Mouse (Mus musculus) MEL (cell line): ENCODE results near the gene Capn3. TPM values are rescaled to one million over a fixed set of nuclear protein-coding genes. Genes with fewer than 3 reads are reported as not detected.

Source experiments
- DNase-seq: peaks from one replicate; pipeline ENCODE4 v3.0.0; 2011; ENCODE audit warnings: low read depth, low spot score
- H3K27ac ChIP-seq: 2 replicates; pipeline ENCODE4 v1.5.1; 2012; ENCODE audit warnings: low read depth, mild to moderate bottlenecking, control low read depth, low read length, moderate library complexity; ENCODE audit not compliant: control insufficient read depth
- H3K27me3 ChIP-seq, 2 experiments: fragments of 150-350 bp in 1 of 2; sonication (generic) in 1 of 2; 2 replicates each; pipeline ENCODE4 v1.6.1; 2012; ENCODE audit warnings: low read length in 2 of 2, mild to moderate bottlenecking in 2 of 2, improper control_type of control experiment in 1 of 2, moderate library complexity in 1 of 2; ENCODE audit not compliant: insufficient read depth in 2 of 2, control insufficient read depth in 1 of 2
- H3K36me3 ChIP-seq, 2 experiments: 2 replicates each; pipeline ENCODE4 v1.6.1; 2012 to 2014; ENCODE audit warnings: low read length in 2 of 2, improper control_type of control experiment in 1 of 2, inconsistent platforms in 1 of 2, mild to moderate bottlenecking in 1 of 2; ENCODE audit not compliant: insufficient read depth in 2 of 2, control insufficient read depth in 1 of 2
- H3K4me1 ChIP-seq, 2 experiments: fragments of 150-350 bp in 1 of 2; sonication (generic) in 1 of 2; 2 replicates each; pipeline ENCODE4 v1.6.1; 2012; ENCODE audit warnings: low read length in 2 of 2, improper control_type of control experiment in 1 of 2, mild to moderate bottlenecking in 1 of 2; ENCODE audit not compliant: insufficient read depth in 2 of 2, control insufficient read depth in 1 of 2
- H3K4me3 ChIP-seq, 2 experiments: fragments of 150-350 bp in 1 of 2; sonication (generic) in 1 of 2; 2 replicates each; pipeline ENCODE4 v1.5.1; 2012; ENCODE audit warnings: low read depth in 2 of 2, low read length in 2 of 2, mild to moderate bottlenecking in 2 of 2, moderate library complexity in 2 of 2, control low read depth in 1 of 2, improper control_type of control experiment in 1 of 2; ENCODE audit not compliant: control insufficient read depth in 1 of 2, insufficient read depth in 1 of 2
- H3K79me2 ChIP-seq: 2 replicates; pipeline ENCODE4 v1.6.1; 2012; ENCODE audit warnings: mild to moderate bottlenecking, low read length, moderate library complexity; ENCODE audit not compliant: control insufficient read depth, poor library complexity, insufficient read depth
- H3K9ac ChIP-seq: 2 replicates; pipeline ENCODE4 v1.6.1; 2012; ENCODE audit warnings: low read depth, mild to moderate bottlenecking, control low read depth, low read length, moderate library complexity; ENCODE audit not compliant: control insufficient read depth, poor library complexity, severe bottlenecking
- H3K9me3 ChIP-seq: fragments of 150-350 bp; sonication (generic); replicated peaks from 2 replicates; pipeline ENCODE4 v1.6.1; 2012; ENCODE audit warnings: mild to moderate bottlenecking, low read length, improper control_type of control experiment, moderate library complexity; ENCODE audit not compliant: insufficient read depth
- BHLHE40 ChIP-seq: IDR thresholded peaks from 2 replicates; pipeline ENCODE4 v1.6.1; 2012; ENCODE audit warnings: low read depth, mild to moderate bottlenecking, inconsistent platforms, low read length, improper control_type of control experiment, borderline replicate concordance
- CHD1 ChIP-seq: IDR thresholded peaks from 2 replicates; pipeline ENCODE4 v1.6.1; 2012; ENCODE audit warnings: low read depth, mild to moderate bottlenecking, inconsistent platforms, low read length, improper control_type of control experiment
- CTCF ChIP-seq, 3 experiments: IDR thresholded peaks in 2 of 3; conservative IDR thresholded peaks in 1 of 3; 2 replicates each; pipeline ENCODE4 v1.5.1; 2011 to 2012; ENCODE audit warnings: low read length in 3 of 3, low read depth in 2 of 3, mild to moderate bottlenecking in 2 of 3, improper control_type of control experiment in 1 of 3, inconsistent platforms in 1 of 3, mixed read lengths in 1 of 3, moderate library complexity in 1 of 3; ENCODE audit not compliant: control insufficient read depth in 1 of 3, insufficient read depth in 1 of 3, poor library complexity in 1 of 3, severe bottlenecking in 1 of 3
- E2F4 ChIP-seq: IDR thresholded peaks from 2 replicates; pipeline ENCODE4 v1.6.1; 2011; ENCODE audit warnings: low read depth, low read length, improper control_type of control experiment, borderline replicate concordance
- EP300 ChIP-seq, 2 experiments: IDR thresholded peaks; 2 replicates each; pipeline ENCODE4 v1.6.1; 2011; ENCODE audit warnings: improper control_type of control experiment in 2 of 2, low read length in 2 of 2, low read depth in 1 of 2, mild to moderate bottlenecking in 1 of 2
- ETS1 ChIP-seq: IDR thresholded peaks from 2 replicates; pipeline ENCODE4 v1.6.1; 2012; ENCODE audit warnings: low read depth, mild to moderate bottlenecking, inconsistent platforms, low read length, improper control_type of control experiment, moderate library complexity
- GATA1 ChIP-seq: IDR thresholded peaks from 2 replicates; pipeline ENCODE4 v1.6.1; 2011; ENCODE audit warnings: low read depth, low read length, improper control_type of control experiment
- HCFC1 ChIP-seq: IDR thresholded peaks from 2 replicates; pipeline ENCODE4 v1.6.1; 2012; ENCODE audit warnings: low read depth, mild to moderate bottlenecking, inconsistent platforms, low read length, improper control_type of control experiment, moderate library complexity
- JUND ChIP-seq: IDR thresholded peaks from 2 replicates; pipeline ENCODE4 v1.6.1; 2011; ENCODE audit warnings: low read depth, mild to moderate bottlenecking, improper control_type of control experiment, low read length
- MAFK ChIP-seq: IDR thresholded peaks from 2 replicates; pipeline ENCODE4 v1.6.1; 2011; ENCODE audit warnings: low read depth, mild to moderate bottlenecking, low read length, improper control_type of control experiment, borderline replicate concordance
- MEF2A ChIP-seq: IDR thresholded peaks from 2 replicates; pipeline ENCODE4 v1.6.1; 2014; ENCODE audit warnings: low read depth, mild to moderate bottlenecking, inconsistent platforms, low read length, improper control_type of control experiment; ENCODE audit not compliant: poor library complexity, insufficient replicate concordance, severe bottlenecking; ENCODE audit errors: extremely low read depth
- MYB ChIP-seq: IDR thresholded peaks from 2 replicates; pipeline ENCODE4 v1.6.1; 2011; ENCODE audit warnings: mild to moderate bottlenecking, low read depth, low read length, improper control_type of control experiment
- MYC ChIP-seq: IDR thresholded peaks from 2 replicates; pipeline ENCODE4 v1.6.1; 2011; ENCODE audit warnings: low read depth, mild to moderate bottlenecking, low read length, improper control_type of control experiment, moderate library complexity
- NRF1 ChIP-seq: IDR thresholded peaks from 2 replicates; pipeline ENCODE4 v1.6.1; 2014; ENCODE audit warnings: low read depth, mild to moderate bottlenecking, inconsistent platforms, low read length, improper control_type of control experiment, moderate library complexity; ENCODE audit not compliant: poor library complexity, insufficient read depth, severe bottlenecking
- POLR2A ChIP-seq, 2 experiments: IDR thresholded peaks; 2 replicates each; pipeline ENCODE4 v1.6.1; 2011 to 2012; ENCODE audit warnings: low read length in 2 of 2, mild to moderate bottlenecking in 2 of 2, control low read depth in 1 of 2, improper control_type of control experiment in 1 of 2, low read depth in 1 of 2, moderate library complexity in 1 of 2; ENCODE audit not compliant: control insufficient read depth in 1 of 2, insufficient read depth in 1 of 2, poor library complexity in 1 of 2
- POLR2AphosphoS2 ChIP-seq: IDR thresholded peaks from 2 replicates; pipeline ENCODE4 v1.6.1; 2011; ENCODE audit warnings: low read length, improper control_type of control experiment
- RAD21 ChIP-seq: IDR thresholded peaks from 2 replicates; pipeline ENCODE4 v1.6.1; 2011; ENCODE audit warnings: mild to moderate bottlenecking, low read depth, low read length, improper control_type of control experiment
- RCOR1 ChIP-seq: IDR thresholded peaks from 2 replicates; pipeline ENCODE4 v1.6.1; 2012; ENCODE audit warnings: low read depth, mild to moderate bottlenecking, inconsistent platforms, low read length, improper control_type of control experiment
- SIN3A ChIP-seq: IDR thresholded peaks from 2 replicates; pipeline ENCODE4 v1.6.1; 2012; ENCODE audit warnings: low read length, improper control_type of control experiment, inconsistent platforms
- SMC3 ChIP-seq: IDR thresholded peaks from 2 replicates; pipeline ENCODE4 v1.6.1; 2011; ENCODE audit warnings: low read depth, low read length, improper control_type of control experiment
- TBP ChIP-seq: IDR thresholded peaks from 2 replicates; pipeline ENCODE4 v1.8.0; 2011; ENCODE audit warnings: low read depth, low read length, improper control_type of control experiment
- UBTF ChIP-seq: IDR thresholded peaks from 2 replicates; pipeline ENCODE4 v1.6.1; 2012; ENCODE audit warnings: low read depth, mild to moderate bottlenecking, inconsistent platforms, low read length, improper control_type of control experiment, moderate library complexity, borderline replicate concordance; ENCODE audit not compliant: insufficient read depth
- USF1 ChIP-seq: IDR thresholded peaks from 2 replicates; pipeline ENCODE4 v1.6.1; 2014; ENCODE audit warnings: low read depth, mild to moderate bottlenecking, inconsistent platforms, low read length, improper control_type of control experiment, moderate library complexity
- ZC3H11A ChIP-seq: IDR thresholded peaks from 2 replicates; pipeline ENCODE4 v1.6.1; 2012; ENCODE audit warnings: low read depth, mild to moderate bottlenecking, inconsistent platforms, low read length, improper control_type of control experiment
- ZKSCAN1 ChIP-seq: IDR thresholded peaks from 2 replicates; pipeline ENCODE4 v1.6.1; 2012; ENCODE audit warnings: low read depth, mild to moderate bottlenecking, inconsistent platforms, low read length, improper control_type of control experiment, moderate library complexity
- polyA plus RNA-seq, 2 experiments: library from polyadenylated mRNA; stranded (reverse) in 1 of 2; unstranded in 1 of 2; fragments of >175 nt in 1 of 2; fragments of >200 nt in 1 of 2; gene quantifications; 2 replicates each; pipeline versions ENCODE4 v1.2.1 to v1.2.4; 2012; ENCODE audit warnings: low replicate concordance in 2 of 2, low read depth in 1 of 2; ENCODE audit not compliant: insufficient read length in 2 of 2, insufficient read depth in 1 of 2, missing spikeins in 1 of 2
- total RNA-seq: library from RNA; depleted of rRNA; stranded (reverse); fragments of 300-350 nt; gene quantifications from 2 replicates; pipeline ENCODE4 v1.2.3, GENCODE M21; 2012

Gene Capn3
- total and polyA plus RNA-seq, 3 experiments, result not detected

DNA sequence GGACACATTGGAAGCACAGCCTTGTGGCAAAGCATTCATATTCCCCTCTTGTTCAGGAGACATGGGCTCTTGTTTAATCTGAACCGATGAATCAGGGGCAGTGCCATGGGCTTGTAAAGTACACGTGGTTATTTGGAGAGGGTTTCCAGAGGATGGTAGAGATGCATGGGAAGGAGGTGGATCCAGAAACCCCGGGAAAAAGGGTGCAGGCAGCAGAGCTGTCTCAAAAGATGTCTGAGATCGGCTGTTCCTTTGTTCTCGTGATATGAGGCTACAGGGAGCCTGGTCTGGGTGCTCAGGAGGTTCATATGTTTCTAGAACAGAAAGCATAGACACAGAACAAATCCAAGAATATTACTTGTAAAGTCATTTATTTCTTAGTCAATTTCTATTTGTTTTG is 71.0 kb downstream of the Capn3 start:
- Histone ChIP-seq H3K36me3 (peaks cover 17 to 38% of the 10 kb centered on the region in 2 experiments), H3K27ac (no peak overlapping the region), H3K27me3 (no peaks in the 10 kb centered on the region), H3K9me3 (no peaks in the 10 kb centered on the region), H3K9ac (no peak overlapping the region), H3K4me1 (peaks cover 11 to 13% of the 10 kb centered on the region in 2 experiments), H3K4me3 (no peak overlapping the region), H3K79me2 (peaks cover 3% of the 10 kb centered on the region; the same call in 1 of the 2 replicates)
- TF ChIP-seq BHLHE40 (no peak), CTCF (IDR thresholded peaks at IDR 0.05 in 2 of 3, conservative IDR thresholded peaks at IDR 0.05 in 1 of 3; ENCODE audit: control insufficient read depth in 1 of 3, insufficient read depth in 1 of 3, low read depth in 2 of 3, low read length in 3 of 3, poor library complexity in 1 of 3, severe bottlenecking in 1 of 3) (no peak), MYC (no peak), HCFC1 (no peak), SMC3 (no peak), ZC3H11A (no peak), RCOR1 (no peak), POLR2A (IDR thresholded peaks at IDR 0.05; ENCODE audit: control insufficient read depth in 1 of 2, insufficient read depth in 1 of 2, low read depth in 1 of 2, low read length in 2 of 2, poor library complexity in 1 of 2) (no peak), GATA1 (no peak), MYB (no peak), NRF1 (no peak), ETS1 (no peak), JUND (no peak)
- DNase-seq, result no peak

- Histone ChIP-seq H3K9ac (no peak overlapping the region), H3K36me3 (peaks cover 23 to 38% of the 10 kb centered on the region in 2 experiments), H3K4me3 (no peak overlapping the region), H3K27me3 (no peaks in the 10 kb centered on the region), H3K4me1 (peaks cover 13 to 19% of the 10 kb centered on the region in 2 experiments), H3K27ac (no peak overlapping the region), H3K79me2 (peaks cover 3% of the 10 kb centered on the region; the same call in 1 of the 2 replicates), H3K9me3 (no peaks in the 10 kb centered on the region)
- TF ChIP-seq ZKSCAN1 (no peak), SMC3 (0 out of 2 replicates have a peak, but pooled peaks have one; percentile 14), RAD21 (peak; percentile 34), MYB (no peak), ZC3H11A (no peak), CTCF (IDR thresholded peaks at IDR 0.05 in 2 of 3, conservative IDR thresholded peaks at IDR 0.05 in 1 of 3; ENCODE audit: control insufficient read depth in 1 of 3, insufficient read depth in 1 of 3, low read depth in 2 of 3, low read length in 3 of 3, poor library complexity in 1 of 3, severe bottlenecking in 1 of 3) (peak in 1 of 3 experiments; percentile 33; a peak in 2 of 6 replicates)
- no peak for DNase-seq
Measured at GRCm38 (mm10) chr2:120529531-120529930, 73.7 kb downstream of the Capn3 start.

- peak; percentile 75 for DNase-seq
- H3K79me2 ChIP-seq, result peaks cover 3% of the 10 kb centered on the region; the same call in 1 of the 2 replicates
- peaks cover 13 to 19% of the 10 kb centered on the region in 2 experiments for H3K4me1 ChIP-seq
- peak overlapping the region; percentile 67 for H3K27ac ChIP-seq
- no peak overlapping the region for H3K4me3 ChIP-seq
- H3K9me3 ChIP-seq, result no peaks in the 10 kb centered on the region
- no peaks in the 10 kb centered on the region for H3K27me3 ChIP-seq
- H3K9ac ChIP-seq, result no peak overlapping the region; the same call in 1 of the 2 replicates
- H3K36me3 ChIP-seq, result peaks cover 23 to 38% of the 10 kb centered on the region in 2 experiments
- TF ChIP-seq USF1, result no peak
- TF ChIP-seq POLR2AphosphoS2, result no peak
- TF ChIP-seq ETS1, result peak; percentile 68; the same call in 1 of the 2 replicates
- peak; percentile 50; the same call in 1 of the 2 replicates for TF ChIP-seq CHD1
- peak; percentile 64; the same call in 1 of the 2 replicates for TF ChIP-seq SIN3A
- TF ChIP-seq EP300 (IDR thresholded peaks at IDR 0.05; ENCODE audit: low read depth in 1 of 2, low read length in 2 of 2), result peak in 1 of 2 experiments; percentile 76; a peak in 3 of 4 replicates
- TF ChIP-seq E2F4, result no peak
- TF ChIP-seq UBTF, result no peak
- TF ChIP-seq MAFK, result no peak
- peak; percentile 67 for TF ChIP-seq RCOR1
- no peak for TF ChIP-seq POLR2A (IDR thresholded peaks at IDR 0.05; ENCODE audit: control insufficient read depth in 1 of 2, insufficient read depth in 1 of 2, low read depth in 1 of 2, low read length in 2 of 2, poor library complexity in 1 of 2)
- no peak for TF ChIP-seq MEF2A
- 0 out of 2 replicates have a peak, but pooled peaks have one; percentile 11 for TF ChIP-seq MYB
- no peak for TF ChIP-seq TBP
Measured at GRCm38 (mm10) chr2:120531223-120531622, 75.4 kb downstream of the Capn3 start.
